Mouse (Mus musculus) embryonic fibroblast, embryonic 13.5 days (primary cell): ENCODE measurements around the gene Foxp1.

Experiments used
- CTCF ChIP-seq: IDR thresholded peaks from 2 replicates; pipeline ENCODE4 v1.5.1; 2011; ENCODE audit warnings: mild to moderate bottlenecking, control low read depth, low read length, moderate library complexity, borderline replicate concordance; ENCODE audit not compliant: insufficient read depth
- POLR2A ChIP-seq: IDR thresholded peaks from 2 replicates; pipeline ENCODE4 v1.6.1; 2011; ENCODE audit warnings: low read depth, mild to moderate bottlenecking, control low read depth, low read length, moderate library complexity

- TF ChIP-seq CTCF (no peak), POLR2A (no peak)
Observed at GRCm38 (mm10) chr6:98948153-98949141, 574.1 kb downstream of the Foxp1 start.
